In the genomic region with DNA sequence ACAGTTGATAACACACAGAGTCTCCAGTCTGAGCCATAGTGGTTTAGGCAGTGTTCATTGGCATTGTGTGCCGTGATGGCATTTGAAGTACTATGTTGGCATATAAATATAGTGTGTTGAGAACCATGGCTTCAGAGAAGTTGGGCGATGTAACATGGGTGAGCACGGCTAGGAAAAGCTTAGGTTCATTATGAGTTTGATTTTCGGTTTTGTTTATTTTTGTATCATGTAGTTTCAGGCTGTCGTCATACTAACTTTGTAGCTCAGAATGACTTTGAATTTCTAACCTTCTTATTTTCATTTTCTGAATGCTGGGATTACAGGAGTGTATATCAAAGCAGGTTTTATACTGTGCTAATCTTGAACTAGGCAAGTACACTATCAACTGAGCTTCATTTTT, we compare ENCODE assay signal across 43 mouse cellular contexts. TPM values are rescaled to one million over a fixed set of nuclear protein-coding genes. Genes with fewer than 3 reads are reported as not detected.
"Had no signal": no experiment of that assay in that cellular context is flagged by ENCODE, and none has a peak within 500 bp of the region (broad histone marks: within the 10 kb centered on the region; RNA-seq: fewer than 3 reads in every experiment).

No protein-coding gene starts in this region.

- H3K4me1 ChIP-seq: intestine, embryonic 15.5 days had no signal

- H3K4me2 ChIP-seq: heart, embryonic 11.5 days; heart, embryonic 12.5 days; heart, embryonic 13.5 days; heart, embryonic 15.5 days; hindbrain, embryonic 12.5 days; hindbrain, embryonic 13.5 days; hindbrain, embryonic 14.5 days; hindbrain, embryonic 15.5 days; intestine, embryonic 15.5 days; kidney, embryonic 15.5 days had no signal

- H3K27me3 ChIP-seq: heart, embryonic 12.5 days; heart, embryonic 13.5 days; heart, embryonic 15.5 days; hindbrain, embryonic 12.5 days; hindbrain, embryonic 13.5 days; hindbrain, embryonic 15.5 days; intestine, embryonic 15.5 days; kidney, embryonic 15.5 days had no signal

- H3K9ac ChIP-seq: heart, embryonic 12.5 days; heart, embryonic 13.5 days; heart, embryonic 15.5 days; hindbrain, embryonic 12.5 days; hindbrain, embryonic 13.5 days; hindbrain, embryonic 14.5 days; hindbrain, embryonic 15.5 days; intestine, embryonic 15.5 days; kidney, embryonic 15.5 days had no signal

- DNase-seq: heart, postnatal 10 days; heart, postnatal 14 days; heart, postnatal 36 days; heart, postnatal 4 days; kidney, adult 11 months; kidney, adult 18-20 months; kidney, adult 2 months; kidney, adult 8-10 months; kidney, adult 9 months; kidney, postnatal 10 days; kidney, postnatal 14 days; kidney, postnatal 25 days; kidney, postnatal 36 days; kidney, postnatal 4 days; layer of hippocampus, adult 9-11 months; layer of hippocampus, postnatal 36 days had no signal

- H3K9me3 ChIP-seq: heart, embryonic 10.5 days; heart, embryonic 12.5 days; heart, embryonic 13.5 days; heart, embryonic 15.5 days; hindbrain, embryonic 10.5 days; hindbrain, embryonic 12.5 days; hindbrain, embryonic 13.5 days; hindbrain, embryonic 15.5 days; intestine, embryonic 15.5 days; kidney, embryonic 15.5 days had no signal

- H3K4me3 ChIP-seq: heart, embryonic 10.5 days; heart, embryonic 12.5 days; heart, embryonic 13.5 days; heart, embryonic 15.5 days; hindbrain, embryonic 10.5 days; hindbrain, embryonic 12.5 days; hindbrain, embryonic 13.5 days; hindbrain, embryonic 15.5 days; intestine, embryonic 15.5 days; kidney, embryonic 15.5 days; layer of hippocampus, adult 2 months; left cerebral cortex, adult 2 months had no signal

- H3K27ac ChIP-seq: heart, embryonic 10.5 days; heart, embryonic 13.5 days; heart, embryonic 15.5 days; hindbrain, embryonic 10.5 days; hindbrain, embryonic 12.5 days; hindbrain, embryonic 13.5 days; hindbrain, embryonic 14.5 days; hindbrain, embryonic 15.5 days; hindbrain, postnatal 0 days; intestine, embryonic 15.5 days; kidney, embryonic 15.5 days; kidney, postnatal 0 days; layer of hippocampus, adult 2 months; left cerebral cortex, adult 2 months had no signal

RNA-seq across cellular contexts. Expression of gene Gm49416, which starts 14.7 kb away (rescaled TPM):
- total RNA-seq: heart, postnatal 36 days; hematopoietic stem cell, adult 5-6 weeks had no signal
- polyA plus RNA-seq: heart, embryonic 10.5 days; heart, embryonic 11.5 days; heart, embryonic 12.5 days; heart, embryonic 13.5 days; heart, embryonic 14.5 days; heart, embryonic 15.5 days; heart, embryonic 16.5 days; heart, postnatal 0 days; hindbrain, embryonic 11.5 days; hindbrain, embryonic 12.5 days; hindbrain, embryonic 13.5 days; hindbrain, embryonic 15.5 days; hindbrain, embryonic 16.5 days; hindbrain, postnatal 0 days; intestine, embryonic 14.5 days; intestine, embryonic 15.5 days; intestine, embryonic 16.5 days; intestine, postnatal 0 days; kidney, adult 2 months; kidney, embryonic 14.5 days; kidney, embryonic 15.5 days; kidney, postnatal 0 days; large intestine, adult 2 months had no signal
